Mouse (Mus musculus): Measurements from ENCODE around the gene Olfr1373. TPM values are rescaled to one million over a fixed set of nuclear protein-coding genes. Genes with fewer than 3 reads are reported as not detected.

Olfr1373 gene
- polyA plus RNA-seq, 1 experiment: not detected

GRCm38 (mm10) chr11:52109421-52109820, 35.9 kb downstream of the Olfr1373 start:
- Histone ChIP-seq H3K4me3 (ENCODE audit: insufficient read depth, low read length) (no peak overlapping the region), H3K27ac (ENCODE audit: insufficient read depth, low read length) (no peak overlapping the region), H3K4me1 (ENCODE audit: control insufficient read depth, insufficient read depth, low read length) (peaks cover 7% of the 10 kb centered on the region)
- TF ChIP-seq POLR2A (IDR thresholded peaks at IDR 0.05; ENCODE audit: extremely low read depth, insufficient read depth, low read length): no peak
- no peak for TF ChIP-seq CTCF (IDR thresholded peaks at IDR 0.05; ENCODE audit: extremely low read depth, insufficient read depth, low read length)

GRCm38 (mm10) chr11:52108796-52109195, 36.5 kb downstream of the Olfr1373 start:
- TF ChIP-seq CTCF (IDR thresholded peaks at IDR 0.05; ENCODE audit: extremely low read depth, insufficient read depth, low read length) (no peak), POLR2A (IDR thresholded peaks at IDR 0.05; ENCODE audit: extremely low read depth, insufficient read depth, low read length) (no peak)
- Histone ChIP-seq H3K4me1 (ENCODE audit: control insufficient read depth, insufficient read depth, low read length) (peaks cover 7% of the 10 kb centered on the region), H3K27ac (ENCODE audit: insufficient read depth, low read length) (no peak overlapping the region), H3K4me3 (ENCODE audit: insufficient read depth, low read length) (no peak overlapping the region)

- Histone ChIP-seq H3K4me1 (ENCODE audit: control insufficient read depth, insufficient read depth, low read length) (peaks cover 8% of the 10 kb centered on the region), H3K4me3 (ENCODE audit: insufficient read depth, low read length) (no peak overlapping the region), H3K27ac (ENCODE audit: insufficient read depth, low read length) (no peak overlapping the region)
- TF ChIP-seq POLR2A (IDR thresholded peaks at IDR 0.05; ENCODE audit: extremely low read depth, insufficient read depth, low read length): no peak
- TF ChIP-seq CTCF (IDR thresholded peaks at IDR 0.05; ENCODE audit: extremely low read depth, insufficient read depth, low read length): no peak
Observed at GRCm38 (mm10) chr11:52106438-52106837, 38.9 kb downstream of the Olfr1373 start.

GRCm38 (mm10) chr11:52106037-52106436, 39.3 kb downstream of the Olfr1373 start:
- H3K4me1 ChIP-seq (ENCODE audit: control insufficient read depth, insufficient read depth, low read length): peaks cover 8% of the 10 kb centered on the region

DNA sequence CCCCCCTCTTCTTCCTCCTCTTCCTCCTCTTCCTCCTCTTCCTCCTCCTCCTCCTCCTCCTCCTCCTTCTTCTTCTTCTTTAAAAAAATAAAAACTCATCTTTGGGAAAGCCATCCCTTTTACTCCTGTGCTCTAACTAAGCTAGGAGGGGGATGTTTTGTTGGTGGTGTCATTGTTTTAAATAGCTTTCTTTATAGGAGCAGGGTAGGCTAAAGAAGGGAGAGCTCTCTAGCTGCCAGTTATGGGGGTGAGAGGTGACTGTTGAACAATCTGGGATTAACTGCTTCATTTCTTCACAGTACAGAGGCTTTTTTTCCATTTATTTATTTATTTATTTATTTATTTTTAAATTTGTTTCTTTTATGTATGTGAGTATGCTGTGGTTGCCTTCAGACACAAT, 39.8 kb downstream of the Olfr1373 start:
- TF ChIP-seq CTCF (IDR thresholded peaks at IDR 0.05; ENCODE audit: extremely low read depth, insufficient read depth, low read length) (no peak), POLR2A (IDR thresholded peaks at IDR 0.05; ENCODE audit: extremely low read depth, insufficient read depth, low read length) (no peak)
- Histone ChIP-seq H3K4me3 (ENCODE audit: insufficient read depth, low read length) (no peak overlapping the region), H3K4me1 (ENCODE audit: control insufficient read depth, insufficient read depth, low read length) (peaks cover 8% of the 10 kb centered on the region), H3K27ac (ENCODE audit: insufficient read depth, low read length) (no peak overlapping the region)

More at GRCm38 (mm10) chr11:52106037-52106436, 39.3 kb downstream of the Olfr1373 start:
- TF ChIP-seq CTCF (IDR thresholded peaks at IDR 0.05; ENCODE audit: extremely low read depth, insufficient read depth, low read length) (no peak), POLR2A (IDR thresholded peaks at IDR 0.05; ENCODE audit: extremely low read depth, insufficient read depth, low read length) (no peak)
- Histone ChIP-seq H3K27ac (ENCODE audit: insufficient read depth, low read length) (no peak overlapping the region), H3K4me3 (ENCODE audit: insufficient read depth, low read length) (no peak overlapping the region)

DNA sequence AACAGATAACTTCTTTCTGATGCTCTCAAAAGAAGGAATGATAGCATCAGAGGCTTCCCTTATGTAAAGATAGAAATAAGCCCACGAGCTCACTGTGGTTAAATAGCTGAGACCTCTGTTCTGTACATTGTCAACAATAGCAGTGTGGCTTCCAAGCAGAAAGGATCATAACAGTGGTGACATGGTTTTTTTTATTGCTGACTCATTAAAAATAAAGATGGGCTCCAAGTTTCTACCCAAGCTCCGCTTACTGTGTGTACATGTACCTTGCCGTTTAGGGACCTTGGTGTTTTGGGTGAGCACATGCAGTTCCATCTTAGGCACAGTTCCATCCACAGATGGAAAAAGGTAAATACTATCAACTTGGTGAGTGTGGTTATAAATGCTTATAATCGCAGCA, 42.4 kb downstream of the Olfr1373 start:
- peaks cover 10% of the 10 kb centered on the region for H3K4me1 ChIP-seq (ENCODE audit: control insufficient read depth, insufficient read depth, low read length)
- no peak for TF ChIP-seq CTCF (IDR thresholded peaks at IDR 0.05; ENCODE audit: extremely low read depth, insufficient read depth, low read length)
- no peak for TF ChIP-seq POLR2A (IDR thresholded peaks at IDR 0.05; ENCODE audit: extremely low read depth, insufficient read depth, low read length)
- H3K27ac ChIP-seq (ENCODE audit: insufficient read depth, low read length): no peak overlapping the region
- H3K4me3 ChIP-seq (ENCODE audit: insufficient read depth, low read length): no peak overlapping the region

DNA sequence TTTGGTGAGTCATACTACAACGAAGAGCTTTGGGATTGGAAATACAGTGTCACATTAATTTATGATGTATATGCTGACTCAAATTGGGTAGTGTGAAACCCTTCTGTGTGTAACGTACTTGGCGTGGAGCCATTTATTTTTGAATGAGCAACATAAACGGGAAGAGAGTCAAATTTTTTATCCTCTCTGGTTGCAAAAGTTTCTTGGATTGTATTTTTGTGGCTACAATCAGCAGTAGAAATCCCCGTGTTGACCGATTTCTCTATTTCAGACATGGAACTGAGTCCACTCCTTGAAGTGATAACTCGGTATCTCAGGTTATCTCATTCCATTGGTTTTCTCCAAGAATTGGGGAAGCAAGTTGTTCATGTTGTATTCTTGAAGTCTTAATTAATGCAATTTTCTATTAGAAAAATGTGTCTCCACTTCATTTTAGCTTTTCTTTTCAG, 45.5 kb downstream of the Olfr1373 start:
- H3K4me3 ChIP-seq (ENCODE audit: insufficient read depth, low read length): peak overlapping the region; percentile 93
- H3K27ac ChIP-seq (ENCODE audit: insufficient read depth, low read length): no peak overlapping the region; the same call in 1 of the 2 replicates
- no peak for TF ChIP-seq CTCF (IDR thresholded peaks at IDR 0.05; ENCODE audit: extremely low read depth, insufficient read depth, low read length)
- no peak for TF ChIP-seq POLR2A (IDR thresholded peaks at IDR 0.05; ENCODE audit: extremely low read depth, insufficient read depth, low read length)
- H3K4me1 ChIP-seq (ENCODE audit: control insufficient read depth, insufficient read depth, low read length): peaks cover 9% of the 10 kb centered on the region

GRCm38 (mm10) chr11:52099031-52099761, 46.1 kb downstream of the Olfr1373 start:
- peaks cover 10% of the 10 kb centered on the region for H3K4me1 ChIP-seq (ENCODE audit: control insufficient read depth, insufficient read depth, low read length)
- H3K27ac ChIP-seq (ENCODE audit: insufficient read depth, low read length): peak overlapping the region; percentile 98
- H3K4me3 ChIP-seq (ENCODE audit: insufficient read depth, low read length): peak overlapping the region; percentile 93
- no peak for TF ChIP-seq POLR2A (IDR thresholded peaks at IDR 0.05; ENCODE audit: extremely low read depth, insufficient read depth, low read length)
- no peak for TF ChIP-seq CTCF (IDR thresholded peaks at IDR 0.05; ENCODE audit: extremely low read depth, insufficient read depth, low read length)

DNA sequence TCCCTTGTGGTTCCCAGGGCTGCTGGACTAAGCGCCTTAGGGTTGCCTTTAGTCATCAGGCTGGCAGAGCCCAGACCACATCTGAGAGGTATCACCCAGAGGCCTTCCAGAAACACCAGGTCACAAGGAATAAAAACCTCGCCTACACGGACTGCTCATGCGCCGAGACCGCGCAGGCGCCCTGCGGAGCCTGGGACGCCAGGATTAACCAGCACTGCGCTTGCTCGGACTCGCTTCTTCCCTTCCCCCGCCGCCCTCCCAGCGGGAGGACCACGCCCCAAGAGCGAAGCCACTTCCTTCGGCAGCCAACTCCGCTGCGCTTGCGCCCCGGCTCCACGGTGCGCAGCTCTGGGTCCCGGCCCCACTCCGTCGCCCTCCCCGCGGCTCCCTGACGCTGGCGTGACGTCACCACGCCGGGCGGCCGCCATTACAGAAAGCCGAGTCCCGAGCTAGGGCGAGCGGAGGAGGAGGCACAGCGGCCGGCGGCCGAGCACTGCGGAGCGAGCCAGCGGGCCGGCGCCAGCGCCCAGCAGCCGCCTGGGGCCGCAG, 46.9 kb downstream of the Olfr1373 start, which contains the start of gene Ppp2ca:
Gene Ppp2ca, plus strand, starts transcription at position 284 of the 549 bp plus-strand sequence.
- Histone ChIP-seq H3K4me1 (ENCODE audit: control insufficient read depth, insufficient read depth, low read length) (peaks cover 10% of the 10 kb centered on the region), H3K4me3 (ENCODE audit: insufficient read depth, low read length) (peak within 1 kb of the TSS; percentile 93), H3K27ac (ENCODE audit: insufficient read depth, low read length) (peak within 1 kb of the TSS; percentile 98)
- TF ChIP-seq POLR2A (IDR thresholded peaks at IDR 0.05; ENCODE audit: extremely low read depth, insufficient read depth, low read length) (peak; percentile 84), CTCF (IDR thresholded peaks at IDR 0.05; ENCODE audit: extremely low read depth, insufficient read depth, low read length) (no peak)

DNA sequence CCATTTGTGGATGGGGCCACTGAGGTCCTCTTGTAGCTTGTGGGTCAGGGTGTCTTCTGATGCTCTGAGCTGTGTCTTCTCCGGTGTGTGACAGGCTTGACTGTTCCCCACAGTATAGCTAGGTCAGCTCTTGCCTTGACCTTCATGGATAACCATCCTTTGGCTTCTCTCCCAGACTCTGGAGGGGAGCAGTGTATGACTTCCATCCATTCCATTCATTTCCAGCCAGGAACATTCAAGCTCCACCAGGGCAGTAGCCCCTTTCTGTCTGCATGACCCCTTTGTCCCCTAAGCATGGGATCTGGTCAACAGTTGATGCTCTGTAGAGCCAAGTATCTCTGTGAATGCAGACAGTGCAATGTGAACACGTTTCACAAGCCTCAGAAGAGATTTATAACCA, 47.7 kb downstream of the Olfr1373 start:
- Histone ChIP-seq H3K4me1 (ENCODE audit: control insufficient read depth, insufficient read depth, low read length) (peaks cover 7% of the 10 kb centered on the region), H3K27ac (ENCODE audit: insufficient read depth, low read length) (no peak overlapping the region), H3K4me3 (ENCODE audit: insufficient read depth, low read length) (no peak overlapping the region; the same call in 1 of the 2 replicates)
- no peak for TF ChIP-seq POLR2A (IDR thresholded peaks at IDR 0.05; ENCODE audit: extremely low read depth, insufficient read depth, low read length)
- TF ChIP-seq CTCF (IDR thresholded peaks at IDR 0.05; ENCODE audit: extremely low read depth, insufficient read depth, low read length): no peak

Data from cortical plate, adult 2 months (tissue).